Mouse (Mus musculus) hindbrain, postnatal 0 days (tissue): Measurements from ENCODE around the gene Pmp22. TPM values are rescaled to one million over a fixed set of nuclear protein-coding genes. Genes with fewer than 3 reads are reported as not detected.

Experiments used
- ATAC-seq: fragments of 200-750 bp; cut with Nextera tagmentation; 2 replicates; pipeline ENCODE4 v1.8.0; 2017; ENCODE audit warnings: mild to moderate bottlenecking, moderate TSS enrichment, moderate library complexity
- DNase-seq: peaks from one replicate; pipeline ENCODE4 v3.0.0-alpha.2; 2015; ENCODE audit warnings: low spot score
- H3K27ac ChIP-seq: fragments of 300-500 bp; sonication (generic); 2 replicates; pipeline ENCODE4 v1.5.1; 2014; ENCODE audit warnings: mild to moderate bottlenecking
- H3K27me3 ChIP-seq: fragments of 300-500 bp; sonication (generic); 2 replicates; pipeline ENCODE4 v1.6.1; 2014; ENCODE audit warnings: low read length, mixed read lengths; ENCODE audit not compliant: insufficient read depth
- H3K36me3 ChIP-seq: fragments of 300-500 bp; sonication (generic); 2 replicates; pipeline ENCODE4 v1.6.1; 2014; ENCODE audit warnings: low read length, mixed read lengths; ENCODE audit not compliant: insufficient read depth
- H3K4me1 ChIP-seq: fragments of 300-500 bp; sonication (generic); 2 replicates; pipeline ENCODE4 v1.6.1; 2014; ENCODE audit warnings: antibody characterized with exemption, low read length, mixed read lengths; ENCODE audit not compliant: insufficient read depth
- H3K4me2 ChIP-seq: fragments of 300-500 bp; sonication (generic); 2 replicates; pipeline ENCODE4 v1.6.1; 2014; ENCODE audit warnings: low read depth, mild to moderate bottlenecking, low read length, moderate library complexity, mixed read lengths
- H3K4me3 ChIP-seq: fragments of 300-500 bp; sonication (generic); 2 replicates; pipeline ENCODE4 v1.5.1; 2014; ENCODE audit warnings: low read length
- H3K9ac ChIP-seq: fragments of 300-500 bp; sonication (generic); replicated peaks from 2 replicates; pipeline ENCODE4 v1.6.1; 2014; ENCODE audit warnings: mild to moderate bottlenecking, low read length, moderate library complexity, mixed read lengths
- H3K9me3 ChIP-seq: fragments of 300-500 bp; sonication (generic); 2 replicates; pipeline ENCODE4 v1.6.1; 2016; ENCODE audit warnings: low read length, mixed read lengths
- CTCF ChIP-seq: IDR thresholded peaks from 2 replicates; pipeline ENCODE4 v1.5.1; 2016; ENCODE audit warnings: antibody characterized with exemption, control low read depth, low read depth
- WGBS: fragments of 180-500 bp; shearing (Covaris S2); extraction: QIAGEN DNeasy Blood & Tissue Kit; methylation state at CpG from one replicate; pipeline ENCODE4 v1.1.7; 2014; 5-methylcytosine and 5-hydroxymethylcytosine counted together
- polyA plus RNA-seq: library from polyadenylated mRNA; unstranded; fragments of >200 nt; fragmentation: Nextera tagmentation; extraction: Ambion mirVana; gene quantifications from 2 replicates; pipeline ENCODE4 v1.2.1, GENCODE M21; 2015
- total RNA-seq: library from RNA; depleted of rRNA; stranded (reverse); fragments of >200 nt; gene quantifications from 2 replicates; pipeline ENCODE4 v1.2.3, GENCODE M21; 2014; rRNA removed

Gene Pmp22
- total RNA-seq (45.6 and 74.2 TPM in 2 replicates), polyA plus RNA-seq (37.8 and 44.1 TPM in 2 replicates)

- Histone ChIP-seq H3K27ac (no peak within 1 kb of the TSS), H3K27me3 (peaks cover 10% of the 10 kb centered on the region; the same call in 1 of the 2 replicates), H3K36me3 (no peaks in the 10 kb centered on the region), H3K4me3 (no peak within 1 kb of the TSS), H3K4me2 (no peak within 1 kb of the TSS), H3K9me3 (no peaks in the 10 kb centered on the region), H3K9ac (no peak within 1 kb of the TSS), H3K4me1 (peaks cover 18% of the 10 kb centered on the region; the same call in 1 of the 2 replicates)
- DNase-seq (no peak), ATAC-seq (no peak)
- TF ChIP-seq CTCF, result no peak
- 63% methylated on average over 2 of the region's 2 CpGs for WGBS
Measured at GRCm38 (mm10) chr11:63128784-63129183, at the start of gene Pmp22. Gene Pmp22 (plus strand): TSS chr11:63128982.

GRCm38 (mm10) chr11:63084536-63084935, 44.2 kb upstream of the Pmp22 start:
- H3K9ac ChIP-seq, result no peak overlapping the region
- TF ChIP-seq CTCF, result 0 out of 2 replicates have a peak, but pooled peaks have one; percentile 20
- no peak overlapping the region for H3K27ac ChIP-seq
- H3K36me3 ChIP-seq, result no peaks in the 10 kb centered on the region
- H3K9me3 ChIP-seq, result no peaks in the 10 kb centered on the region
- H3K4me1 ChIP-seq, result no peaks in the 10 kb centered on the region
- 81% methylated on average over 3 of the region's 3 CpGs for WGBS
- no peak for ATAC-seq
- DNase-seq, result no peak
- no peak overlapping the region for H3K4me2 ChIP-seq
- no peaks in the 10 kb centered on the region for H3K27me3 ChIP-seq
- no peak overlapping the region for H3K4me3 ChIP-seq

GRCm38 (mm10) chr11:63088672-63089071, 40.1 kb upstream of the Pmp22 start:
- DNase-seq (no peak), ATAC-seq (no peak)
- H3K4me2 ChIP-seq, result no peak overlapping the region
- H3K27ac ChIP-seq, result no peak overlapping the region
- no peaks in the 10 kb centered on the region for H3K4me1 ChIP-seq
- H3K9ac ChIP-seq, result no peak overlapping the region
- 93% methylated on average over 6 of the region's 6 CpGs for WGBS
- no peaks in the 10 kb centered on the region for H3K36me3 ChIP-seq
- H3K27me3 ChIP-seq, result no peaks in the 10 kb centered on the region
- no peaks in the 10 kb centered on the region for H3K9me3 ChIP-seq
- TF ChIP-seq CTCF, result no peak
- H3K4me3 ChIP-seq, result no peak overlapping the region

GRCm38 (mm10) chr11:63090210-63090609, 38.6 kb upstream of the Pmp22 start:
- Histone ChIP-seq H3K27me3 (no peaks in the 10 kb centered on the region), H3K9ac (no peak overlapping the region), H3K36me3 (no peaks in the 10 kb centered on the region), H3K4me3 (no peak overlapping the region), H3K27ac (no peak overlapping the region), H3K4me2 (no peak overlapping the region), H3K9me3 (no peaks in the 10 kb centered on the region), H3K4me1 (no peaks in the 10 kb centered on the region)
- DNase-seq (no peak), ATAC-seq (no peak)
- 54% methylated on average over 4 of the region's 4 CpGs for WGBS
- no peak for TF ChIP-seq CTCF

- no peak for TF ChIP-seq CTCF
- no peaks in the 10 kb centered on the region for H3K9me3 ChIP-seq
- ATAC-seq (no peak), DNase-seq (no peak)
- no peak overlapping the region for H3K4me2 ChIP-seq
- no peak overlapping the region for H3K4me3 ChIP-seq
- no peaks in the 10 kb centered on the region for H3K27me3 ChIP-seq
- H3K4me1 ChIP-seq, result no peaks in the 10 kb centered on the region
- 95% methylated on average over 6 of the region's 6 CpGs for WGBS
- no peak overlapping the region for H3K9ac ChIP-seq
- H3K27ac ChIP-seq, result no peak overlapping the region
- H3K36me3 ChIP-seq, result no peaks in the 10 kb centered on the region
Measured at GRCm38 (mm10) chr11:63090986-63091385, 37.8 kb upstream of the Pmp22 start.

- Histone ChIP-seq H3K36me3 (no peaks in the 10 kb centered on the region), H3K4me1 (no peaks in the 10 kb centered on the region), H3K4me2 (no peak overlapping the region), H3K27ac (no peak overlapping the region), H3K4me3 (no peak overlapping the region), H3K9me3 (no peaks in the 10 kb centered on the region), H3K9ac (no peak overlapping the region), H3K27me3 (no peaks in the 10 kb centered on the region)
- WGBS, result 77% methylated on average over 5 of the region's 5 CpGs
- no peak for TF ChIP-seq CTCF
- ATAC-seq (no peak), DNase-seq (no peak)
Measured at GRCm38 (mm10) chr11:63092271-63092670, 36.5 kb upstream of the Pmp22 start.

- H3K27ac ChIP-seq, result no peak overlapping the region
- 75% methylated on average over 5 of the region's 5 CpGs for WGBS
- no peaks in the 10 kb centered on the region for H3K27me3 ChIP-seq
- H3K4me1 ChIP-seq, result no peaks in the 10 kb centered on the region
- H3K9ac ChIP-seq, result no peak overlapping the region
- no peaks in the 10 kb centered on the region for H3K9me3 ChIP-seq
- no peaks in the 10 kb centered on the region for H3K36me3 ChIP-seq
- no peak overlapping the region for H3K4me3 ChIP-seq
- no peak for ATAC-seq
- no peak for DNase-seq
- TF ChIP-seq CTCF, result no peak
- no peak overlapping the region for H3K4me2 ChIP-seq
Measured at GRCm38 (mm10) chr11:63093601-63094000, 35.2 kb upstream of the Pmp22 start.
